Mouse (Mus musculus) heart, postnatal 0 days (tissue): ENCODE results near the gene Heg1. TPM values are rescaled to one million over a fixed set of nuclear protein-coding genes. Genes with fewer than 3 reads are reported as not detected.
A peak's percentile ranks its signal among the peaks of the same experiment; 100 is the strongest.

Source experiments
- ATAC-seq: fragments of 200-750 bp; cut with Nextera tagmentation; 2 replicates; pipeline ENCODE4 v1.8.0; 2017; ENCODE audit warnings: low read depth, moderate number of reproducible peaks, moderate library complexity; ENCODE audit not compliant: insufficient read depth
- DNase-seq: peaks from one replicate; pipeline ENCODE4 v3.0.0-alpha.2; 2016; ENCODE audit warnings: low spot score
- H3K27ac ChIP-seq: fragments of 300-500 bp; sonication (generic); 2 replicates; pipeline ENCODE4 v1.5.1; 2014; ENCODE audit warnings: low read depth, mild to moderate bottlenecking
- H3K27me3 ChIP-seq: fragments of 300-500 bp; sonication (generic); 2 replicates; pipeline ENCODE4 v1.6.1; 2014; ENCODE audit warnings: low read length, mixed read lengths; ENCODE audit not compliant: control insufficient read depth, insufficient read depth
- H3K36me3 ChIP-seq: fragments of 300-500 bp; sonication (generic); replicated peaks from 2 replicates; pipeline ENCODE4 v1.6.1; 2014; ENCODE audit warnings: low read length, mixed read lengths; ENCODE audit not compliant: control insufficient read depth, insufficient read depth
- H3K4me1 ChIP-seq: fragments of 300-500 bp; sonication (generic); 2 replicates; pipeline ENCODE4 v1.6.1; 2014; ENCODE audit warnings: antibody characterized with exemption; ENCODE audit not compliant: control insufficient read depth, insufficient read depth
- H3K4me2 ChIP-seq: fragments of 300-500 bp; sonication (generic); 2 replicates; pipeline ENCODE4 v1.6.1; 2014; ENCODE audit warnings: low read depth, mild to moderate bottlenecking, low read length, moderate library complexity
- H3K4me3 ChIP-seq: fragments of 300-500 bp; sonication (generic); 2 replicates; pipeline ENCODE4 v1.5.1; 2014; ENCODE audit warnings: low read depth, low read length
- H3K9ac ChIP-seq: fragments of 300-500 bp; sonication (generic); replicated peaks from 2 replicates; pipeline ENCODE4 v1.6.1; 2014; ENCODE audit warnings: low read depth, low read length, mixed read lengths
- H3K9me3 ChIP-seq: fragments of 300-500 bp; sonication (generic); replicated peaks from 2 replicates; pipeline ENCODE4 v1.6.1; 2016; ENCODE audit warnings: low read length; ENCODE audit not compliant: control insufficient read depth
- CTCF ChIP-seq: IDR thresholded peaks from 2 replicates; pipeline ENCODE4 v1.5.1; 2016; ENCODE audit warnings: antibody characterized with exemption, control low read depth, low read depth
- EP300 ChIP-seq: IDR thresholded peaks from 2 replicates; pipeline ENCODE4 v1.6.1; 2016; ENCODE audit warnings: antibody characterized with exemption, low read depth
- WGBS: fragments of 180-500 bp; shearing (Covaris S2); extraction: QIAGEN DNeasy Blood & Tissue Kit; methylation state at CpG from one replicate; pipeline ENCODE4 v1.1.7; 2014; 5-methylcytosine and 5-hydroxymethylcytosine counted together
- polyA plus RNA-seq: library from polyadenylated mRNA; unstranded; fragments of >200 nt; fragmentation: Nextera tagmentation; extraction: Ambion mirVana; gene quantifications from 2 replicates; pipeline ENCODE4 v1.2.1, GENCODE M21; 2015
- total RNA-seq: library from RNA; depleted of rRNA; stranded (reverse); fragments of >200 nt; gene quantifications from 2 replicates; pipeline ENCODE4 v1.2.3, GENCODE M21; 2014; ENCODE audit warnings: low replicate concordance

Heg1 gene
- total and polyA plus RNA-seq, 2 experiments from 2014 or later: 28.7 to 93.7 TPM

GRCm38 (mm10) chr16:33683206-33684161, 686 bp upstream of the Heg1 start:
- no peaks in the 10 kb centered on the region for H3K27me3 ChIP-seq
- DNase-seq (no peak), ATAC-seq (0 out of 2 replicates have a peak, but pooled peaks have one; percentile 3)
- no peak for TF ChIP-seq CTCF
- no peak for TF ChIP-seq EP300
- H3K4me2 ChIP-seq: peak overlapping the region; percentile 71
- peak overlapping the region; percentile 92 for H3K9ac ChIP-seq
- no peaks in the 10 kb centered on the region for H3K9me3 ChIP-seq
- H3K4me3 ChIP-seq: peak overlapping the region; percentile 75
- H3K27ac ChIP-seq: peak overlapping the region; percentile 91
- H3K36me3 ChIP-seq: no peaks in the 10 kb centered on the region
- 70% methylated on average over 13 of the region's 13 CpGs for WGBS
- peaks cover 27% of the 10 kb centered on the region; the same call in 1 of the 2 replicates for H3K4me1 ChIP-seq

DNA sequence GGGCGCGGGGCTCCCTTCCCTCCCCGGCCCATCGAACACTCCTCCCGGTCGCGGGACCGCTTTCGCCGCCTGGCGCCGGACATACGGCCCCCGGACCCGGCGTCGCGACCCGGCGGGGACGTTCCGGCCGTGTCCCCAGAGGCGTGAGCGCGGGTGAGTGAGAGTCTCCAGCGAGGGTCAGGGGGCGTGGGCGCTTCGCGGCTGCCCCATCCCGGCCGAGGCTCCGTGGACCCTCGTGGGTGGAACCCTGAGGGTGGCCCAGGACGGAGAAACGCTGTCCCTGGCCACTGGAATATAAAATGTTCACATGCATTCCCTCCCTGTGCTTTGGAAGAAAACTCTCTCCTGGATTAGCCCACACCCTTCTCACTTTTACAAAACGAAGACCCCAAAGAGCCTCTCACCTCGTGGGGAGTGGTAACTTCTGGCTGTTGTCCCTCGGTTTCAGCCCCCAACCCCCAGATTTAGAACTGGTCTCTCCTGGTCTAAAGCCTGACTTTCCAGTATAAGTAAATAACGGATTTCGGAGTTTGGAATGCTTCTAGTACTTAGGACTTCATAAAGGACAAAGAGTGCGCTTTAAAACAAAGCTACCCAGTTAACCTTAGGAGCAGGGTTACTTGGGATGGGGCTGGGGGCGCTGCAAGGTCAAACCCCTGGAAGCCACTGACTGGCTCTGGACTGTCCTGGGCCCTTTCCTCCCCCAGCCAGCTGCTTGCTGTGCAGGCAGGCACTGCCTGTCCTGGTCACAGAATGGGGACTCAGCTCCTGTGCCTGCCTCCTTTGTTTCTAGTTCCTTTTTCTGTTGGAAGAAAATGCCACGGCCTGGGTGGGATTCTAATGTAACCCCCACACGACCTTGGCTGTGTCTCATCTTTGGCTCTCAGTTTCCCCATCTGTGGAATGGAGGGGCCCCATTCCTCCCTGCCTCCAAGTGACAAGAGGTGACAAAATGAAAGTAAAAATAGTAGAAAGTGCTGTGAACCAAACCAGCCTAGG, 832 bp downstream of the Heg1 start:
- Histone ChIP-seq H3K4me1 (peaks cover 37% of the 10 kb centered on the region), H3K4me2 (peak overlapping the region; percentile 71), H3K9ac (peak overlapping the region; percentile 92), H3K4me3 (peak overlapping the region; percentile 75), H3K27ac (peak overlapping the region; percentile 91), H3K27me3 (no peaks in the 10 kb centered on the region), H3K9me3 (no peaks in the 10 kb centered on the region), H3K36me3 (no peaks in the 10 kb centered on the region)
- under 1% methylated on average over 43 of the region's 46 CpGs for WGBS
- ATAC-seq: peak; percentile 40
- TF ChIP-seq CTCF: no peak
- no peak for TF ChIP-seq EP300
- peak; percentile 39 for DNase-seq

DNA sequence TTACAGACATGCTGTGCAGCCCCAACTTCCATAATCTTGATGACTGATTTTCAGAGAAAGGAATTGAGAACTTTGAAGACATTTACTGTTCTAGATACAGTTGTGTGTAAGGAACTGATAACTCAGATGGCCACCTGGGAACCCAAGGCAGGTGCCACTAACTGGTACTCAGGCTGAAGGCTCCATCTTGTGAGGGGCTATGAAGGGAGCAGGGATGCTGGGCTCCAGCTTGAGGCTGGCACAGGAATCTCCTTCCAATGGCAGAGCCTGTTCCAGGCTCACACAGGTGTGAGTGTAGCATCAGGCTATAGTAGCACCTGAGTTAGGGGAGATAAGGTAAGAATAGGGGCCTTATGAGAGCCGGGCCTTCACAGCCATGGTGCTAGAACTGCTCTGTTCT, 1.9 kb downstream of the Heg1 start:
- peak overlapping the region; percentile 75 for H3K4me3 ChIP-seq
- peak overlapping the region; percentile 91 for H3K27ac ChIP-seq
- DNase-seq: no peak
- no peaks in the 10 kb centered on the region for H3K9me3 ChIP-seq
- H3K36me3 ChIP-seq: no peaks in the 10 kb centered on the region
- 35% methylated on average over 1 of the region's 1 CpGs for WGBS
- no peaks in the 10 kb centered on the region for H3K27me3 ChIP-seq
- H3K4me1 ChIP-seq: peaks cover 47% of the 10 kb centered on the region
- H3K4me2 ChIP-seq: peak overlapping the region; percentile 71
- no peak for ATAC-seq
- peak overlapping the region; percentile 92 for H3K9ac ChIP-seq
- TF ChIP-seq CTCF (no peak), EP300 (no peak)

GRCm38 (mm10) chr16:33687724-33688123, 3.6 kb downstream of the Heg1 start:
- no peaks in the 10 kb centered on the region for H3K27me3 ChIP-seq
- WGBS: 38% methylated on average over 3 of the region's 3 CpGs
- peak overlapping the region; percentile 92; the same call in 1 of the 2 replicates for H3K9ac ChIP-seq
- H3K4me3 ChIP-seq: peak overlapping the region; percentile 75
- no peak for ATAC-seq
- H3K4me2 ChIP-seq: peak overlapping the region; percentile 71
- H3K27ac ChIP-seq: peak overlapping the region; percentile 91; the same call in 1 of the 2 replicates
- H3K9me3 ChIP-seq: no peaks in the 10 kb centered on the region
- peaks cover 10% of the 10 kb centered on the region; the same call in 1 of the 2 replicates for H3K36me3 ChIP-seq
- peaks cover 61% of the 10 kb centered on the region for H3K4me1 ChIP-seq
- no peak for TF ChIP-seq CTCF
- no peak for TF ChIP-seq EP300
- DNase-seq: no peak
